Mouse (Mus musculus) erythroblast, embryonic 14.5 days (primary cell): ENCODE measurements around the gene Lca5l.

Experiments used
- GATA1 ChIP-seq: IDR thresholded peaks from 2 replicates; pipeline ENCODE4 v1.6.1; 2012; ENCODE audit warnings: low read length, inconsistent platforms, mixed read lengths
- TAL1 ChIP-seq: IDR thresholded peaks from 3 replicates; pipeline ENCODE4 v1.6.1; 2012; ENCODE audit warnings: low read length, inconsistent platforms, mixed read lengths

- TF ChIP-seq GATA1 (no peak), TAL1 (no peak)
These were observed 8.6 kb upstream of the Lca5l start for GRCm38 (mm10) chr16:96200702-96201028.
